Mouse (Mus musculus) retina, embryonic 14.5 days (tissue): ENCODE data around the gene Col5a3.

Experiments
- DNase-seq: peaks from one replicate; pipeline ENCODE4 v3.0.0-alpha.2; 2015; ENCODE audit warnings: low spot score

The Col5a3 gene

GRCm38 (mm10) chr9:20805159-20805495 lies 9.7 kb downstream of the Col5a3 start:
- DNase-seq, result no peak

- DNase-seq, result peak; percentile 64
Measured at GRCm38 (mm10) chr9:20804266-20805158, 10.4 kb downstream of the Col5a3 start.

- DNase-seq, result no peak
Measured at GRCm38 (mm10) chr9:20794108-20794806, 20.6 kb downstream of the Col5a3 start.

- DNase-seq, result peak; percentile 54
Measured at GRCm38 (mm10) chr9:20790345-20790744, 24.5 kb downstream of the Col5a3 start.

- no peak for DNase-seq
Measured at GRCm38 (mm10) chr9:20789651-20790050, 25.2 kb downstream of the Col5a3 start.

- DNase-seq, result no peak
Measured at GRCm38 (mm10) chr9:20787992-20788391, 26.9 kb downstream of the Col5a3 start.

GRCm38 (mm10) chr9:20785055-20785454 lies 29.8 kb downstream of the Col5a3 start:
- DNase-seq, result no peak

GRCm38 (mm10) chr9:20781286-20781685 lies 33.6 kb downstream of the Col5a3 start:
- DNase-seq, result no peak

- DNase-seq, result no peak
Measured at GRCm38 (mm10) chr9:20765274-20765673, 49.6 kb downstream of the Col5a3 start.

GRCm38 (mm10) chr9:20763099-20763498 lies 51.8 kb downstream of the Col5a3 start:
- DNase-seq, result no peak

GRCm38 (mm10) chr9:20762197-20762961 lies 52.5 kb downstream of the Col5a3 start:
- no peak for DNase-seq

GRCm38 (mm10) chr9:20761388-20761787 lies 53.5 kb downstream of the Col5a3 start:
- no peak for DNase-seq

GRCm38 (mm10) chr9:20760813-20761212 lies 54.1 kb downstream of the Col5a3 start:
- DNase-seq, result no peak

- no peak for DNase-seq
Measured at GRCm38 (mm10) chr9:20758896-20759295, 56.0 kb downstream of the Col5a3 start.

- DNase-seq, result no peak
Measured at GRCm38 (mm10) chr9:20758243-20758642, 56.6 kb downstream of the Col5a3 start.

GRCm38 (mm10) chr9:20757087-20757955 lies 57.5 kb downstream of the Col5a3 start:
- peak; percentile 94 for DNase-seq

GRCm38 (mm10) chr9:20756081-20756700 lies 58.7 kb downstream of the Col5a3 start:
- no peak for DNase-seq

- no peak for DNase-seq
Measured at GRCm38 (mm10) chr9:20754335-20754734, 60.5 kb downstream of the Col5a3 start.

- peak; percentile 62 for DNase-seq
Measured at GRCm38 (mm10) chr9:20751477-20752029, 63.3 kb downstream of the Col5a3 start.

- no peak for DNase-seq
Measured at GRCm38 (mm10) chr9:20749213-20749612, 65.7 kb downstream of the Col5a3 start.

- DNase-seq, result no peak
Measured at GRCm38 (mm10) chr9:20748540-20748939, 66.3 kb downstream of the Col5a3 start.
